Mouse (Mus musculus): ENCODE measurements at regions not wholly inside any gene's neighbourhood (a gene's known extent, or its start where the extent isn't known, plus 50 kb on each side); places are given as distances from the start of the nearest gene placed in this dataset.

DNA sequence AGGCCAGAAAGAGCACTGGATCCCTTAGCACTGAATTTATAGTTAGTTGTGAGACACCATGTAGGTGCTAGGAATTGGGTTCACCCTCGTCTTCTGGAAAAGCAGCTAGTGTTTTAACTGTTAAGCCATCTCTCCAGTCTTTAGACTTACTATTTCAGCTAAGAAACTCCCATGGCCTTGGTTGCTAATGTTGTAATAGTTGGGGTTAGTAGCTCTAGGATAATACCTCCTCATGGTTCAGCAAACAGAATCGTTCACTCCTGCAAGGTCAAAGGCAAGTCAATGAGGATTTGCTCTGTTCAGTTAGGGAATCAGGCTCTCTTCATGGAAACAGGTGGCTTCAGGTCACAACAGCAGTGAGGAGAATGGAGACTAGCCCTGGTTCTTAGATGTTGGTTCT, 118.7 kb upstream of the Kbtbd8 start:
- TF ChIP-seq CTCF (IDR thresholded peaks at IDR 0.05; ENCODE audit: insufficient read depth, low read length) (no peak), POLR2A (IDR thresholded peaks at IDR 0.05; ENCODE audit: borderline replicate concordance, extremely low read depth, low read depth, low read length) (no peak)

Data from lung, adult 2 months (tissue).